Mouse (Mus musculus): ENCODE results near the gene Lonp1.
"Not testable (repeated sequence)": the region's sequence is repeated elsewhere in the genome, so short reads cannot be mapped to it uniquely, and the experiment has no call there.

Lonp1 gene

GRCm38 (mm10) chr17:56626754-56627470 is at the start of gene Lonp1:
TSS of gene Lonp1 (minus strand) at chr17:56626887.
- DNase-seq (ENCODE audit: low read depth) = peak; percentile 99

- DNase-seq (ENCODE audit: low read depth) = no peak
These were observed 47.1 kb upstream of the Lonp1 start for GRCm38 (mm10) chr17:56673647-56674416.

GRCm38 (mm10) chr17:56672941-56673646 is 46.4 kb upstream of the Lonp1 start, which contains the start of gene Ranbp3:
TSS of gene Ranbp3 (plus strand) at chr17:56673294.
- DNase-seq (ENCODE audit: low read depth) = peak; percentile 98

- DNase-seq (ENCODE audit: low read depth) = no peak
These were observed 43.1 kb upstream of the Lonp1 start for GRCm38 (mm10) chr17:56669766-56670165.

- no peak for DNase-seq (ENCODE audit: low read depth)
These were observed 41.9 kb upstream of the Lonp1 start for GRCm38 (mm10) chr17:56668384-56669144.

- DNase-seq (ENCODE audit: low read depth) = no peak
These were observed 40.9 kb upstream of the Lonp1 start for GRCm38 (mm10) chr17:56667591-56667990.

GRCm38 (mm10) chr17:56666384-56666783 is 39.7 kb upstream of the Lonp1 start:
- no peak for DNase-seq (ENCODE audit: low read depth)

- DNase-seq (ENCODE audit: low read depth) = no peak
These were observed 37.6 kb upstream of the Lonp1 start for GRCm38 (mm10) chr17:56664333-56664732.

GRCm38 (mm10) chr17:56663659-56664058 is 37.0 kb upstream of the Lonp1 start:
- DNase-seq (ENCODE audit: low read depth) = no peak

- DNase-seq (ENCODE audit: low read depth) = no peak
These were observed 29.5 kb upstream of the Lonp1 start for GRCm38 (mm10) chr17:56656171-56656570.

- no peak for DNase-seq (ENCODE audit: low read depth)
These were observed 28.6 kb upstream of the Lonp1 start for GRCm38 (mm10) chr17:56655311-56655710.

GRCm38 (mm10) chr17:56654771-56655170 is 28.1 kb upstream of the Lonp1 start:
- no peak for DNase-seq (ENCODE audit: low read depth)

- no peak for DNase-seq (ENCODE audit: low read depth)
These were observed 25.1 kb upstream of the Lonp1 start for GRCm38 (mm10) chr17:56651801-56652200.

- no peak for DNase-seq (ENCODE audit: low read depth)
These were observed 20.9 kb upstream of the Lonp1 start for GRCm38 (mm10) chr17:56647546-56647945.

GRCm38 (mm10) chr17:56643237-56643636 is 16.6 kb upstream of the Lonp1 start:
- DNase-seq (ENCODE audit: low read depth) = no peak

GRCm38 (mm10) chr17:56634023-56634422 is 7.3 kb upstream of the Lonp1 start:
- DNase-seq (ENCODE audit: low read depth) = no peak

GRCm38 (mm10) chr17:56631807-56632206 is 5.1 kb upstream of the Lonp1 start:
- no peak for DNase-seq (ENCODE audit: low read depth)

GRCm38 (mm10) chr17:56629800-56630781 is 3.4 kb upstream of the Lonp1 start:
- not testable (repeated sequence) for DNase-seq (ENCODE audit: low read depth)

- no peak for DNase-seq (ENCODE audit: low read depth)
These were observed 1.0 kb upstream of the Lonp1 start, which contains the start of gene Catsperd for GRCm38 (mm10) chr17:56627530-56628277. TSS of gene Catsperd (plus strand) at chr17:56628143.

GRCm38 (mm10) chr17:56626260-56626659 is 427 bp downstream of the Lonp1 start:
- no peak for DNase-seq (ENCODE audit: low read depth)
